ENCODE assay signal across 12 mouse cellular contexts in the genomic region with DNA sequence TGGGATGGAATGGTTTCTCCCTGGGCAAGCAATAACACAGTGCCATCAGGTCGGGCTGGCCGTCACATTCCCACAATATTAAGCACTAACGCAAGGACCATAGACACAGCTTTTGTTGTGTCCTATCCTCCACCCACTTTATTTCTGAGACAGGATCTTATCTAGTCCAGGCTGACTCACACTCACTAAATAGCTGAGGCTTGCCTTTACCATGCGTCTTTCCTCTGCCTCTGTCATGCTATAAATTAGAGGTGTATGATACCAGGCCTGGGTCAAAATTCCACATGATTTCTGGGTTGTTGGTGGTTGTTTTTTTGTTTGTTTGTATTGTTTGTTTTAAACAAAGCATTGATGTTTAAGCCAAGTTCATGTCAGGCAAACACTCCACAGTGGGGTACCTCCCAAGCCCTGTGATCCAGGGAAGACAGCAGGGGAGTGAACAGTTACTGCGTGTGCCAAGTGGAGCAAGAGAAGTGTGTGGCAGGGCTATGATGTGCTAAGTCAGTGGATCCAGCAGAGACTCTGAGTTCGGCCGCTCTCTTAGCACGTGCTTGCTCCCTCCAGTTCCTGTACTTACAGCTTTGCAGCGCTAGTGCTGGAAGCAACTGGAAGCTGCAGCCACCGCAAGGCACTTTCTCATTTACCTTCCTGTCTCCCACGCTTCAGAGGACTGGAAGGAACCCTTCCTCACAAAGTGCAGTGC. TPM values are rescaled to one million over a fixed set of nuclear protein-coding genes. Genes with fewer than 3 reads are reported as not detected.
A peak's percentile ranks its signal among the peaks of the same experiment; 100 is the strongest.
DNase-seq lines count a peak whose midpoint lies in the region; ATAC-seq lines count a peak whose summit lies in the region.
"Had no signal": no experiment of that assay in that cellular context is flagged by ENCODE, and none has a peak within 500 bp of the region (broad histone marks: within the 10 kb centered on the region; RNA-seq: fewer than 3 reads in every experiment).

No protein-coding gene starts in this region.

- 71% methylated on average over 11 of the region's 11 CpGs for WGBS in liver, embryonic 11.5 days
- WGBS in liver, embryonic 16.5 days (ENCODE audit: insufficient replicate concordance) = 54% methylated on average over 11 of the region's 11 CpGs

- H3K27ac ChIP-seq in liver, embryonic 11.5 days (ENCODE audit: low read depth, low read length) = peak overlapping the region; percentile 4; the same call in 1 of the 2 replicates
- 0 out of 2 replicates have a peak overlapping the region, but pooled peaks have one; percentile 6 for H3K27ac ChIP-seq in liver, embryonic 16.5 days (ENCODE audit: low read length)

- H3K9me3 ChIP-seq in liver, embryonic 11.5 days (ENCODE audit: control insufficient read depth, low read length) = no peaks in the 10 kb centered on the region
- no peaks in the 10 kb centered on the region for H3K9me3 ChIP-seq in liver, embryonic 16.5 days (replicated peaks; ENCODE audit: control insufficient read depth, low read length)

- H3K27me3 ChIP-seq in liver, embryonic 11.5 days (replicated peaks; ENCODE audit: control insufficient read depth, insufficient read depth, low read length) = no peaks in the 10 kb centered on the region
- no peaks in the 10 kb centered on the region for H3K27me3 ChIP-seq in liver, embryonic 16.5 days (ENCODE audit: control insufficient read depth, insufficient read depth, low read depth, low read length)
- H3K27me3 ChIP-seq: Patski had no signal

- peak; percentile 65 for ATAC-seq in liver, embryonic 11.5 days (replicated peaks; ENCODE audit: low FRiP score)
- ATAC-seq in liver, embryonic 16.5 days (ENCODE audit: low read depth) = peak; percentile 53; the same call in 1 of the 2 replicates
- ATAC-seq in monocyte, adult 5-6 weeks (replicated peaks; ENCODE audit: insufficient number of reproducible peaks, low FRiP score, low TSS enrichment, poor library complexity, severe bottlenecking) = no peak
- ATAC-seq: Patski had no signal

- intact Hi-C loops in heart, postnatal 14 days (cut with DNase I) = no loop called here

- H3K4me1 ChIP-seq in liver, embryonic 11.5 days (replicated peaks; ENCODE audit: control insufficient read depth, insufficient read depth, low read length) = peaks cover 68% of the 10 kb centered on the region
- H3K4me1 ChIP-seq in liver, embryonic 16.5 days (ENCODE audit: control insufficient read depth, low read depth, low read length) = peaks cover 57% of the 10 kb centered on the region

- no peak overlapping the region for H3K4me2 ChIP-seq in liver, embryonic 11.5 days
- no peak overlapping the region for H3K4me2 ChIP-seq in liver, embryonic 16.5 days (ENCODE audit: low read depth, low read length)

- no peak overlapping the region for H3K4me3 ChIP-seq in liver, embryonic 11.5 days (ENCODE audit: low read depth, low read length)
- H3K4me3 ChIP-seq in liver, embryonic 16.5 days (ENCODE audit: low read depth, low read length) = no peak overlapping the region

- H3K9ac ChIP-seq in liver, embryonic 11.5 days (ENCODE audit: low read depth, low read length) = peak overlapping the region; percentile 23; the same call in 1 of the 2 replicates
- no peak overlapping the region for H3K9ac ChIP-seq in liver, embryonic 16.5 days (ENCODE audit: low read depth, low read length)

- no peaks in the 10 kb centered on the region for H3K36me3 ChIP-seq in liver, embryonic 11.5 days (ENCODE audit: control insufficient read depth, insufficient read depth, low read length)
- H3K36me3 ChIP-seq in liver, embryonic 16.5 days (ENCODE audit: control insufficient read depth, insufficient read depth) = 0 out of 2 replicates have a peak, but pooled peaks cover under 1% of the 10 kb centered on the region

- peak; percentile 38 to 46 for DNase-seq in heart, adult 18-20 months
- DNase-seq in heart, postnatal 14 days = no peak
- DNase-seq in liver, embryonic 11.5 days (ENCODE audit: low spot score) = no peak
- DNase-seq in liver = no peak
- peak; percentile 39 for DNase-seq in c-Kit-positive CD71-positive TER-119-positive erythroid progenitor cells, embryonic 14.5 days (ENCODE audit: low spot score)
- DNase-seq in ovary, adult 18-20 months (ENCODE audit: low spot score) = no peak
- DNase-seq: gastrocnemius, postnatal 14 days; kidney, postnatal 10 days; right cerebral cortex, postnatal 25 days had no signal

RNA-seq across cellular contexts. Expression of a gene that starts 41.0 kb away (rescaled TPM):
- total RNA-seq in heart, adult 18-20 months (2021) = 100 to 1,000 TPM; 219 to 232 TPM
- 100 to 1,000 TPM; 183 to 188 TPM for total RNA-seq in heart, postnatal 14 days (2021)
- polyA plus RNA-seq in liver, embryonic 11.5 days (2014; fragmentation: Nextera tagmentation; extraction: Ambion mirVana) = 178 and 186 TPM in 2 replicates
- 83.1 and 86.6 TPM in 2 replicates for polyA plus RNA-seq in liver, embryonic 16.5 days (2015; fragmentation: Nextera tagmentation; extraction: Ambion mirVana)
- 35.5 to 40.2 TPM (median 39.7 TPM) in 3 replicates for total RNA-seq in monocyte, adult 5-6 weeks (2017)

RNA-seq across cellular contexts. Expression of a gene that starts 50.8 kb away (rescaled TPM):
- 1 to 10 TPM; 1.1 to 1.3 TPM for total RNA-seq in heart, adult 18-20 months (2021)
- total RNA-seq in heart, postnatal 14 days (2021) = 1 to 10 TPM; 1.2 to 3.2 TPM
- 10.2 and 11.3 TPM in 2 replicates for polyA plus RNA-seq in liver, embryonic 11.5 days (2014; fragmentation: Nextera tagmentation; extraction: Ambion mirVana)
- polyA plus RNA-seq in liver, embryonic 16.5 days (2015; fragmentation: Nextera tagmentation; extraction: Ambion mirVana) = 3.4 and 3.5 TPM in 2 replicates
- total RNA-seq in monocyte, adult 5-6 weeks (2017) = 2.3 to 4.2 TPM (median 3.8 TPM) in 3 replicates

RNA-seq across cellular contexts. Expression of a gene that starts 54.3 kb away (rescaled TPM):
- 100 to 1,000 TPM; 284 to 364 TPM for total RNA-seq in heart, adult 18-20 months (2021)
- 100 to 1,000 TPM; 360 to 363 TPM for total RNA-seq in heart, postnatal 14 days (2021)
- 116 TPM in 2 replicates for polyA plus RNA-seq in liver, embryonic 11.5 days (2014; fragmentation: Nextera tagmentation; extraction: Ambion mirVana)
- 138 and 149 TPM in 2 replicates for polyA plus RNA-seq in liver, embryonic 16.5 days (2015; fragmentation: Nextera tagmentation; extraction: Ambion mirVana)
- total RNA-seq in monocyte, adult 5-6 weeks (2017) = 811 to 879 TPM (median 868 TPM) in 3 replicates

Comparison
In these comparisons a context has a peak if more than half of its experiments do, and no peak if none do; other contexts are left out.
1. DNase-seq: peak in heart, adult 18-20 months (2 of 2) and c-Kit-positive CD71-positive TER-119-positive erythroid progenitor cells, embryonic 14.5 days (single experiment); none in heart, postnatal 14 days (0 of 2), liver, embryonic 11.5 days (single experiment), liver (single experiment) and ovary, adult 18-20 months (single experiment).